Mouse (Mus musculus): ENCODE data around the gene Cracr2a. TPM values are rescaled to one million over a fixed set of nuclear protein-coding genes. Genes with fewer than 3 reads are reported as not detected.
A peak's percentile ranks its signal among the peaks of the same experiment; 100 is the strongest.

The Cracr2a gene
- polyA plus RNA-seq, 1 experiment, result 12.7 TPM

DNA sequence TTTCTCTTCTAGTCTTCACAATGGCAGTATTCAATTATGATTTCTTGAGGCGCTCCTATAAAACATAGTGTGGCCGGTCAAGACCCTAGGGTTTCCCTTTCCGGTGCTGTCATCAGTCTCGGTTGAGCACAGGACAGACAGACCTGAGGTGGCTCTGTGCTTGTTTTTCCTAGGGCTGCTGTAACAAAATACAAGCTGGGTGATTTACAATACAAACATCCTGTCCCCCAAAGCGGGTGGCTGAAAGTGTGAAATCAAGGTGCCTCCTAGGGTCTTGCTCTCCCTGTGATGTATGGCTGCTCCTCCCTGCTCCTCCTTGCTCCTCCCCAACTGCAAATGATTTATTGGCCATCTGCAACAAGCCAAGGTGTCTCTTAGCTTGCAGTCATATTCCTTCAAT, 17.7 kb downstream of the Cracr2a start:
- Histone ChIP-seq H3K4me3 (replicated peaks; ENCODE audit: extremely low read depth, low read depth, low read length) (no peak overlapping the region), H3K4me1 (ENCODE audit: control insufficient read depth, insufficient read depth, low read length) (peaks cover 18% of the 10 kb centered on the region)
- WGBS, result 75% methylated on average over 5 of the region's 5 CpGs
- no peak for TF ChIP-seq CTCF (IDR thresholded peaks at IDR 0.05; ENCODE audit: insufficient read depth, low read length)
- no peak for TF ChIP-seq POLR2A (IDR thresholded peaks at IDR 0.05; ENCODE audit: borderline replicate concordance, extremely low read depth, low read depth, low read length)
- no peak for DNase-seq

DNA sequence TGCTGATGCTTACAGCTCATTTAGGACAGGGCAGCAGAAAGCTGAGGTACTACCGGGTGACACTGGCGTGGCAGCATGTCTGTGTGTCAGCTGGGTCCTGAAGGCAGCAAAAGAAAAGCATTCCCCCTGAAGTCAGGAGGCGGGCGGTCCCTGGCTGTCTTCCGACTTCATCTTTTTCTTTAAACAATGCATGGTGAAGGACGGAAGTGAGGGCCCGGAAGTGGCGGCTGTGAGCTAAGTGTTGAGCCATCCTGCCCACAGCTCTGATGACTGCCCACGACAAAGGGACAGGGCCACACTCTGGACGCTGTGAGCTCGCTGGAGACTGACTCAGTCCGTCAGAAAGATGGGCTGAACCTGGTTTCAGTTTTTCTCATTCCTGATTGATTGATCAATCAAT, 20.8 kb downstream of the Cracr2a start:
- DNase-seq, result no peak
- Histone ChIP-seq H3K4me1 (ENCODE audit: control insufficient read depth, insufficient read depth, low read length) (peaks cover 12% of the 10 kb centered on the region), H3K4me3 (replicated peaks; ENCODE audit: extremely low read depth, low read depth, low read length) (peak overlapping the region; percentile 57)
- TF ChIP-seq CTCF (IDR thresholded peaks at IDR 0.05; ENCODE audit: insufficient read depth, low read length) (no peak), POLR2A (IDR thresholded peaks at IDR 0.05; ENCODE audit: borderline replicate concordance, extremely low read depth, low read depth, low read length) (no peak)
- WGBS, result 33% methylated on average over 12 of the region's 12 CpGs

DNA sequence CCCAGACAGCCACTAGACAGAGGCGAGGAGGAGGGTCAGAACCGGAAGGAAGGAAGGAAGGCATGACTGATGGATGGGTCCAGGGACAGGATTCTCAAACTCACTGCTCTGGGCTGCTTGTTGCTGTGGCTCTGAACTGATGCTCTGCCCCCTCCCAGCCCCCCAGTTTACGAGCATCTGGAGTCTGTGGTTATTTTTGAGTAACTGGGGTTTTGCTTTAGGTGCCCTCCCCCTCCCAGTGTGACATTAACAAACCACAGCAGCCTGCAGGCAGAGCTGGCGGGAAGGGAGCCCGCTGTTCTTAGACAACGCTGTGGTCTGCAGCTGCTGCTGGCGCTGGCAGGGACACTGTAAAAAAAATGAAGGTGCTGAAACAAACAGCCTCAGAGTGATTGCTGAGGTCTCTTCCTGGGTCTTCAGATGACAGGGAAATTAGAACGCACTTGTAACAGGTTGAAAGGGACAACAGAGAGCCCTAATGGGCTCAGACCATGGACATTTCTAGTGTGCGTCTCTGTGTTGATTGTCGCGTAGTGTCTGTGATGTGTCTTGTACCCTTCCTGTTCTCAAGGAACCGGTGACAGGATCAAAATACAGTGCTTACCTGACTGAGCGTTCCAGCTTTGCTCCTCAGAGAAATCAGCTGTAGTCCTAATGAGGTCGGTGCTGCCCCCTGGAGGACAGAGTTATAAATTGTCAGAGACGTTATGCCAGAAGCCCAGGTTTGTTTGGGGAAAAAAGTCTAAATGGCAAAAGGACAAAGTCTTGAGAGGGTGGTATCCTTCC, 21.4 kb downstream of the Cracr2a start:
- peaks cover 12% of the 10 kb centered on the region for H3K4me1 ChIP-seq (ENCODE audit: control insufficient read depth, insufficient read depth, low read length)
- peak overlapping the region; percentile 57 for H3K4me3 ChIP-seq (replicated peaks; ENCODE audit: extremely low read depth, low read depth, low read length)
- DNase-seq, result peak; percentile 80
- TF ChIP-seq POLR2A (IDR thresholded peaks at IDR 0.05; ENCODE audit: borderline replicate concordance, extremely low read depth, low read depth, low read length) (no peak), CTCF (IDR thresholded peaks at IDR 0.05; ENCODE audit: insufficient read depth, low read length) (peak; percentile 54)
- 6% methylated on average over 15 of the region's 15 CpGs for WGBS

DNA sequence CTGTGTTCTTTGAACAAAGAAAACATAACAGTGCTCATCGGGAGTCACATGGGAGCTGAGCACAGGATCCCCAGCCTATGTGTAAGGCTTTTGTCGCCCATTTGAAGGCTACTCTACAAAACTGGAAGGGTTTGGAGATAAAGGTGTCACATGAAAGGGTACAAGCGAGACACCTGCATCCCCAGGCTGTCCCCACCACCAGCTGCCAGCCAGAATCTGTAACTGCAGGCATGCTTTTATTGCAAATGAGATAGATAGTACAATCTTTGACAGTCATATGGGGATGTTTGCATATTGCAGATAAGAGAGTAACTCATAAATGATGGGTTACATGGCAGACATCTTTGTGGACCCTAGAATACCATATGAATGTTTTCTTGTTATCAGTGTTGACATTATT, 30.3 kb downstream of the Cracr2a start:
- no peaks in the 10 kb centered on the region for H3K4me1 ChIP-seq (ENCODE audit: control insufficient read depth, insufficient read depth, low read length)
- no peak for DNase-seq
- TF ChIP-seq POLR2A (IDR thresholded peaks at IDR 0.05; ENCODE audit: borderline replicate concordance, extremely low read depth, low read depth, low read length) (no peak), CTCF (IDR thresholded peaks at IDR 0.05; ENCODE audit: insufficient read depth, low read length) (no peak)
- H3K4me3 ChIP-seq (replicated peaks; ENCODE audit: extremely low read depth, low read depth, low read length), result no peak overlapping the region
- 80% methylated on average over 3 of the region's 3 CpGs for WGBS

DNA sequence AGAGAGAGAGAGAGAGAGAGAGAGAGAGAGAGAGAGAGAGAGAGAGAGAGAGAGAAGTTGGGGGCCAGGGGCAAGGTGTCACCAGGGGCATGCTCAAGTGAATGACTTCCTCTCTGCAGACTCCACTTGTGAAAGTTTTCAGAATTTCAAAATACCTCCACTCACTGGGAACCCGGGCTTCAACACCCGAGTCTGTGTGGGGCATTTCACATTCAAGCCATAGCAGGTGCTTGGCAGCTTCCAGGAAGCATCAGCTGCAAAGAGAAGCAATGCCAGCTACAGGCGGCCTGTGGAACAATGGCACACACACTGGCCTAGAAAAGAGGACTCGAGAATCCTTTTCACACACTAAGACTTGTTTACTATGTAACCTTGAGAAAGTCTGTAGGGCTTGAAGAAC, 32.3 kb downstream of the Cracr2a start:
- Histone ChIP-seq H3K4me3 (replicated peaks; ENCODE audit: extremely low read depth, low read depth, low read length) (no peak overlapping the region), H3K4me1 (ENCODE audit: control insufficient read depth, insufficient read depth, low read length) (no peaks in the 10 kb centered on the region)
- TF ChIP-seq CTCF (IDR thresholded peaks at IDR 0.05; ENCODE audit: insufficient read depth, low read length) (no peak), POLR2A (IDR thresholded peaks at IDR 0.05; ENCODE audit: borderline replicate concordance, extremely low read depth, low read depth, low read length) (no peak)
- 40% methylated on average over 4 of the region's 4 CpGs for WGBS
- no peak for DNase-seq

DNA sequence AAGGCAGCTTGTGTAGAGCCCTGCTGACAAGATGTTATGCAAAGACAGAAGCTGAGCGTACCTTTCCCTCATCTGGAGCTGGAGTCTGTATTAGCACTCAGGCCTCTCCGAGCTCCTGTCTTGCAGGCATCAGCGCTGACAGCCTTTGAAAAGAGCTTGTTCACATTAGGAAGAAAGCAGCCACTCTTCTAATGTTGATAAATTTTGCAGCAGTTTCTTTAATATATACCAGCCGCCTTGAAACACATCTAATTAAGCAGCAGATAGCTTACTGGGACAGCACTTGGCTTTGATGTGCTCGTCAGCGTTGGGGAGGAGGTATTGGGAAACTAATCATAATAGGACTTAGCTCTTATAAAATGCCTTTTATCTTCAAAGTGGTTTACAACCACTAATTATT, 38.1 kb downstream of the Cracr2a start:
- Histone ChIP-seq H3K4me1 (ENCODE audit: control insufficient read depth, insufficient read depth, low read length) (no peaks in the 10 kb centered on the region), H3K4me3 (replicated peaks; ENCODE audit: extremely low read depth, low read depth, low read length) (no peak overlapping the region)
- DNase-seq, result no peak
- no peak for TF ChIP-seq POLR2A (IDR thresholded peaks at IDR 0.05; ENCODE audit: borderline replicate concordance, extremely low read depth, low read depth, low read length)
- no peak for TF ChIP-seq CTCF (IDR thresholded peaks at IDR 0.05; ENCODE audit: insufficient read depth, low read length)
- 81% methylated on average over 6 of the region's 6 CpGs for WGBS

DNA sequence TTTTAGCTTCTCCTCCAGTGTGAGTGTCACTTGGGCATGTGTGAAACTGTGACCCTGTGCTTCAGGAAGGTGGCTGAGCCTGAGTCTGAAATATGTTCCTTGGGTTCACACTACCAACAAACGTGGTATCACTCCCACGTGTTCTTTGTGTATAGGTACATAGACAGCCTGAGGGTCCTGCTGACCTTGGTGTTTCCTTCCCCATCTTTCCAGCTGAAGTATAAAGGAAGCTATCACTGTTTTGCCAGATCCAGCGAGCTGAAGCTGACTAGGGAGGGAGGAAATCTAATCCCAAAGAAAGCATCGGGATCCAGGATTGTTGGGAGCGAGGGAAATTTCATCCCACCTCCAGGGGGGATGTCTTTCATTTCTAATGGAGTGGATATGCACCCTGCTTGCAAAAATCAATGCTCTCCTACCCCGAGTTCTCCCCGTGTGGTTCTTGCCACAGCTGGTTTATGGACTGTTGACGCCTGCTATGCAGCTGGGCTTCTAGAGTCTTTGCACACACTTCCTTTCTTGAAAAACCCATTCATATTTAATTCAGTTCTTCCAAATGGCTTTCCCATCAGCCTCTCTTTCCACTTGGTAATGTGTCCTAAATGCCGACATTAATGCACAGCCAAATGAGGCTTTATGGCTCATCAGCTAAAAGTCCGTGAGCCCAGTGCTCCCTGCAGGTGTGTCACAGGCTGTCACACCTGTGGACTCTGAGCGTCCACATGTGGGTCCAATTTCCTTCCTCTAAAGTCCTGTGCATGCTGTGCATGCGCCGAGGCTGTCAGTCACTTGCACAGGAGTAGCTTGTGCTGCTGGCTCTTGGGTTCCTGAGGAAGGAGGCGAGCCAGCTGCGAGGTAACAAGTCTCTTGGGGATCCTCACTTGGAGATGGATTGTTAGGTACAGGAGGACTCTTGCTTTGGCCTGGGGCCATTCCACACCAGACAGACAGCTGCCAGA, 44.2 kb downstream of the Cracr2a start:
- TF ChIP-seq CTCF (IDR thresholded peaks at IDR 0.05; ENCODE audit: insufficient read depth, low read length), result no peak
- TF ChIP-seq POLR2A (IDR thresholded peaks at IDR 0.05; ENCODE audit: borderline replicate concordance, extremely low read depth, low read depth, low read length), result no peak
- 57% methylated on average over 15 of the region's 15 CpGs for WGBS
- no peak for DNase-seq
- H3K4me1 ChIP-seq (ENCODE audit: control insufficient read depth, insufficient read depth, low read length), result no peaks in the 10 kb centered on the region
- no peak overlapping the region for H3K4me3 ChIP-seq (replicated peaks; ENCODE audit: extremely low read depth, low read depth, low read length)

DNA sequence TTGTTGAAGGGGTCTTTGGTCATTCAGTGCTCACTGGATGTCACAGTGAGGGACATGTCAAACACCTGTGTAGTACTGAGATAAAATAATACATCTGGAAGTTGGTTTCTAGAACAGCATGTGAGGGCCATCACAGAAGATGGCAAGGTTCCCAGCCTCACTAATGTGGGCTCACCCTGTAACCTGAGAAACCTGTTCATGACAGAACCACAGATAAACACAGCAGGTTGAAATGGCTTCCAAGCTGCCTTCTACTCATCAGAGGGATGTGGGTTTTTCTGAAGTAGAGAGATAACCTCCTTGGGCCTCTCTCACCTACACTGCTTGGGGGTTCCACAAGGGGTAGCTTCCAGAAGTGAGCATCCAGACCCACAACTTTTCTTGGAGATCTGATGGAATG, 48.5 kb downstream of the Cracr2a start:
- no peak for TF ChIP-seq POLR2A (IDR thresholded peaks at IDR 0.05; ENCODE audit: borderline replicate concordance, extremely low read depth, low read depth, low read length)
- TF ChIP-seq CTCF (IDR thresholded peaks at IDR 0.05; ENCODE audit: insufficient read depth, low read length), result no peak
- DNase-seq, result no peak
- H3K4me3 ChIP-seq (replicated peaks; ENCODE audit: extremely low read depth, low read depth, low read length), result no peak overlapping the region

DNA sequence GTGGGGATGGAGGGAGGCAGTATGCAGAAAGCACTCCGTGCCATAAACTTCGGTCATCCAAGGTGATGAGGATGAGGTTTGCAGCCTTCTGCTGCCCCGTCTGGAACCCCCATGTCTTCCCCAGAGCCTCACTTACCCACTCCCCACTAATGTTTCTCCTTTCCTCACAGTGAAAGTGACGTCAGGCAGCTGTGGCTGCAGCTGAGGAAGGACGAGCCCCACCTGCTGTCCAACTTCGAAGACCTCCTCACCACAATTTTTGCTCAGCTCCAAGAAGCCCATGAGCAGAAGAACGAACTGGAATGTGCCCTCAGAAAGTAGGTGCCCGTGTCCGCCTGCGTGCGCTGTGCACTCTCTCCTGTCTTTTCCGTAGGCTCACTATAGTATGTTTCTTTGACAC, 50.1 kb downstream of the Cracr2a start:
- no peak for TF ChIP-seq POLR2A (IDR thresholded peaks at IDR 0.05; ENCODE audit: borderline replicate concordance, extremely low read depth, low read depth, low read length)
- no peak for TF ChIP-seq CTCF (IDR thresholded peaks at IDR 0.05; ENCODE audit: insufficient read depth, low read length)
- H3K4me3 ChIP-seq (replicated peaks; ENCODE audit: extremely low read depth, low read depth, low read length), result no peak overlapping the region
- no peak for DNase-seq
- whole genome bisulfite sequencing, result 63% methylated on average over 12 of the region's 12 CpGs
- peaks cover 3% of the 10 kb centered on the region; the same call in 1 of the 2 replicates for H3K4me1 ChIP-seq (ENCODE audit: control insufficient read depth, insufficient read depth, low read length)

More for the DNA sequence above, 48.5 kb downstream of the Cracr2a start:
- peaks cover 3% of the 10 kb centered on the region; the same call in 1 of the 2 replicates for H3K4me1 ChIP-seq (ENCODE audit: control insufficient read depth, insufficient read depth, low read length)

Measured in lung, adult 2 months (tissue).